28 mouse cellular contexts compared by ENCODE assay signal in the genomic region with DNA sequence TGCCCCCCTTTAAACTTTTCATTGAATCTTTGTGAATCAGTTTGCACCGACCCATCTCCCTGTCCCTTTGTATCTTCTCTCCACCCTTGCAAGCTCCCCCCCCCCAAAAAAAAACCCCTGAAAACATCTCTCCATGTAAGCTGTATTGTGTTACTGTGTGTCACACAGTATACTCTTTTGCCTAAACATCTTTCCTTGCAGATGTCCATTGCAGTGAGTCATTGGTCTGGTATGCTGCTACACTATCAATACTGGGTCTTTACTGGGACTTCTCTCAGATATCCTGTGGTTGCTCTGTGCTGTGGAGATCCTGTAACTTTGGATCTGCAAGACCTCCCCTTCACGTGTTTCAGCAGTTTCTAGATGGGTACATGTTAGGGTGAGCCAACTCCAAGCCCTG. TPM values are rescaled to one million over a fixed set of nuclear protein-coding genes. Genes with fewer than 3 reads are reported as not detected.
DNase-seq lines count a peak whose midpoint lies in the region; ATAC-seq and TF ChIP-seq lines count a peak whose summit lies in the region.
"Had no signal": no experiment of that assay in that cellular context is flagged by ENCODE, and none has a peak within 500 bp of the region (broad histone marks: within the 10 kb centered on the region; RNA-seq: fewer than 3 reads in every experiment).

No protein-coding gene starts in this region.

- peaks cover 24% of the 10 kb centered on the region for H3K36me3 ChIP-seq in heart, postnatal 0 days (replicated peaks; ENCODE audit: control insufficient read depth, insufficient read depth, low read length)

- H3K27ac ChIP-seq in heart, postnatal 0 days (ENCODE audit: low read depth) = 0 out of 2 replicates have a peak overlapping the region, but pooled peaks have one; percentile 35
- H3K27ac ChIP-seq: forebrain, embryonic 10.5 days; gastrocnemius, adult 2 months; heart, adult 2 months; heart, embryonic 15.5 days; hindbrain, embryonic 14.5 days; hindbrain, postnatal 0 days had no signal

- no peak for ATAC-seq in heart, postnatal 0 days (ENCODE audit: insufficient read depth, low read depth)
- ATAC-seq: activated CD4-positive, CD25-positive, alpha-beta regulatory T cell, adult 4 months; forebrain, embryonic 14.5 days; forebrain, postnatal 0 days; hindbrain, postnatal 0 days; inflammation-experienced regulatory T-cells, adult 6 months had no signal

- no peak for TF ChIP-seq EP300 in heart, postnatal 0 days (IDR thresholded peaks at IDR 0.05; ENCODE audit: low read depth)

- H3K9me3 ChIP-seq in heart, postnatal 0 days (replicated peaks; ENCODE audit: control insufficient read depth, low read length) = no peaks in the 10 kb centered on the region
- H3K9me3 ChIP-seq: forebrain, embryonic 10.5 days; heart, embryonic 15.5 days had no signal

- TF ChIP-seq CTCF in heart, postnatal 0 days (IDR thresholded peaks at IDR 0.05; ENCODE audit: low read depth) = no peak

- WGBS in heart, postnatal 0 days = 53% methylated on average over 2 of the region's 2 CpGs

- H3K27me3 ChIP-seq in heart, postnatal 0 days (ENCODE audit: control insufficient read depth, insufficient read depth, low read length) = no peaks in the 10 kb centered on the region
- H3K27me3 ChIP-seq: CH12.LX; heart, embryonic 15.5 days had no signal

- H3K4me3 ChIP-seq in heart, postnatal 0 days (ENCODE audit: low read depth, low read length) = no peak overlapping the region
- H3K4me3 ChIP-seq: forebrain, embryonic 10.5 days; gastrocnemius, adult 2 months; heart, adult 2 months; heart, embryonic 15.5 days had no signal

- no peak overlapping the region for H3K9ac ChIP-seq in heart, postnatal 0 days (replicated peaks; ENCODE audit: low read depth, low read length)
- H3K9ac ChIP-seq: forebrain, postnatal 0 days; heart, embryonic 15.5 days; hindbrain, embryonic 14.5 days had no signal

- peaks cover 16% of the 10 kb centered on the region for H3K4me1 ChIP-seq in heart, postnatal 0 days (ENCODE audit: control insufficient read depth, insufficient read depth)

- peak; percentile 55 for DNase-seq in heart, adult 11 months
- no peak for DNase-seq in heart, postnatal 14 days
- no peak for DNase-seq in heart, postnatal 0 days (ENCODE audit: low spot score)
- DNase-seq in heart, postnatal 36 days = no peak
- DNase-seq in NIH3T3 (ENCODE audit: low read depth) = peak; percentile 60
- no peak for DNase-seq in layer of hippocampus, adult 8-10 months (ENCODE audit: low spot score in 2 of 2)
- DNase-seq: adrenal gland, adult 8-10 months; adrenal gland, postnatal 25 days; B cell, adult 2 months; cerebellum, adult 18-20 months; cerebellum, adult 9-10 months; cerebellum, postnatal 14 days; forebrain, postnatal 0 days; gastrocnemius, adult 2 months; gastrocnemius, postnatal 14 days; heart, postnatal 4 days; kidney, adult 11 months; kidney, adult 8-10 months had no signal

- no peak overlapping the region for H3K4me2 ChIP-seq in heart, postnatal 0 days (ENCODE audit: low read depth, low read length)
- H3K4me2 ChIP-seq: heart, embryonic 11.5 days; heart, embryonic 15.5 days; hindbrain, embryonic 14.5 days had no signal

- intact Hi-C loops in heart, postnatal 14 days (cut with DNase I) = no loop called here
- intact Hi-C loops in heart, postnatal 36 days (cut with DNase I) = no loop called here

RNA-seq across cellular contexts. Expression of gene Chsy1, which starts 21.0 kb away (rescaled TPM):
- total RNA-seq in heart, postnatal 14 days (2021) = 10 to 100 TPM; 20.2 to 21.5 TPM
- total RNA-seq in heart, postnatal 0 days (2014; rRNA removed; ENCODE audit: low replicate concordance) = 37.8 and 43.4 TPM in 2 replicates
- 8.9 and 9.6 TPM in 2 replicates for polyA plus RNA-seq in heart, postnatal 0 days (2015; fragmentation: Nextera tagmentation; extraction: Ambion mirVana)
- 10 to 100 TPM; 12.2 to 16.0 TPM for total RNA-seq in heart, postnatal 36 days (2021)
- 10 to 100 TPM; 15.4 to 17.4 (median 17.3) TPM for total RNA-seq in layer of hippocampus, adult 8-10 months (2022)

RNA-seq across cellular contexts. Expression of gene Selenos, which starts 50.8 kb away (rescaled TPM):
- 10 to 100 TPM; 28.4 to 29.6 TPM for total RNA-seq in heart, postnatal 14 days (2021)
- total RNA-seq in heart, postnatal 0 days (2014; rRNA removed; ENCODE audit: low replicate concordance) = 30.7 and 41.3 TPM in 2 replicates
- 66.3 and 70.5 TPM in 2 replicates for polyA plus RNA-seq in heart, postnatal 0 days (2015; fragmentation: Nextera tagmentation; extraction: Ambion mirVana)
- total RNA-seq in heart, postnatal 36 days (2021) = 10 to 100 TPM; 35.3 to 37.2 TPM
- total RNA-seq in layer of hippocampus, adult 8-10 months (2022) = 10 to 100 TPM; 52.9 to 61.0 (median 54.6) TPM

Comparison
In these comparisons a context has a peak if more than half of its experiments do, and no peak if none do; other contexts are left out.
1. DNase-seq: peak in heart, adult 11 months (single experiment) and NIH3T3 (single experiment); none in heart, postnatal 14 days (0 of 2), heart, postnatal 0 days (single experiment), heart, postnatal 36 days (0 of 2) and layer of hippocampus, adult 8-10 months (0 of 2).